Mouse (Mus musculus) thymus, adult 2 months (tissue): ENCODE measurements around the gene Hcls1. TPM values are rescaled to one million over a fixed set of nuclear protein-coding genes. Genes with fewer than 3 reads are reported as not detected.

Experiments used
- DNase-seq: peaks from one replicate; pipeline ENCODE4 v3.0.0; 2021
- H3K27ac ChIP-seq: fragments of 200-500 bp; 2 replicates; pipeline ENCODE4 v1.5.1; 2012; ENCODE audit warnings: low read length, control low read depth; ENCODE audit not compliant: control insufficient read depth, insufficient read depth
- H3K27me3 ChIP-seq: fragments of 200-500 bp; 2 replicates; pipeline ENCODE4 v1.6.1; 2012; ENCODE audit warnings: mild to moderate bottlenecking, low read length, moderate library complexity, mixed read lengths; ENCODE audit not compliant: control insufficient read depth, insufficient read depth
- H3K36me3 ChIP-seq: fragments of 200-500 bp; 2 replicates; pipeline ENCODE4 v1.6.1; 2012; ENCODE audit warnings: mild to moderate bottlenecking, low read length, moderate library complexity; ENCODE audit not compliant: control insufficient read depth, insufficient read depth
- H3K4me1 ChIP-seq: fragments of 200-500 bp; replicated peaks from 2 replicates; pipeline ENCODE4 v1.6.1; 2012; ENCODE audit warnings: low read length; ENCODE audit not compliant: control insufficient read depth, insufficient read depth
- H3K4me3 ChIP-seq: fragments of 200-500 bp; 2 replicates; pipeline ENCODE4 v1.5.1; 2012; ENCODE audit warnings: mild to moderate bottlenecking, low read length, control low read depth, moderate library complexity; ENCODE audit not compliant: control insufficient read depth, insufficient read depth
- CTCF ChIP-seq: fragments of 200-500 bp; IDR thresholded peaks from 2 replicates; pipeline ENCODE4 v1.5.1; 2012; ENCODE audit warnings: mild to moderate bottlenecking, control low read depth, low read length, moderate library complexity, borderline replicate concordance; ENCODE audit not compliant: control insufficient read depth, poor library complexity, insufficient read depth; ENCODE audit errors: extremely low read depth
- POLR2A ChIP-seq: fragments of 200-500 bp; IDR thresholded peaks from 2 replicates; pipeline ENCODE4 v1.6.1; 2012; ENCODE audit warnings: mild to moderate bottlenecking, low read length, control low read depth, moderate library complexity; ENCODE audit not compliant: control insufficient read depth, poor library complexity, insufficient read depth; ENCODE audit errors: extremely low read depth
- WGBS: fragments of 180-500 bp; shearing (Covaris S2); methylation state at CpG from one replicate; pipeline ENCODE4 v1.1.7; 2018; 5-methylcytosine and 5-hydroxymethylcytosine counted together
- polyA plus RNA-seq: library from polyadenylated mRNA; depleted of rRNA; stranded (reverse); fragments of >200 nt; gene quantifications from 2 replicates; pipeline ENCODE4 v1.2.3, GENCODE M21; 2012

Gene Hcls1
- polyA plus RNA-seq, 1 experiment: 118 TPM

DNA sequence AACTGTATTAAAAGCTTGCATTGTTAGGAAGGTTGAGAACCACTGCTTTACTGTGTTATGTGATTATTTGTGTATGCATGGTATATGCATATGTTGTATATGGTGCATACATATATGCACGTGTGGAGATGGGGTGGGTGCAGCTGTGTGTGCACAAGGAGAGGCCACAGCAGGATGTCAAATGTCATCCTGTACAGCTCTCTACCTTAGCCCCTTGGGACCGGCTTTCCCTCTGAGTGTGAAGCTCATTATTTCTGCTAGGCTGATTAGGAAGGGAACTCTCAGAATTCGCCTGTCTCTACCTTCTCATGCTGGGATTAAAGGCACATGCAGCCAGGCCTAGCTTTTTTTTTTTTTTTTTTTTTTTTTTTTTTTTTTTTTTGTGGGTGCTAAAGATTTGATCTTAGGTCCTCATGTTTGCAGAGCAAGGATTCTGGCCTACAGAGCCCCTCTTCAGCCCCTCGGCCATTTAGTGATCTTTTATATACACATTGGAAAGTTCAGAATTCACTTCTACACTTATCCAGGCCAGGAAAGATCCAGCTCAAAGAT lies 12.9 kb downstream of the Hcls1 start:
- no peak for DNase-seq
- 91% methylated on average over 4 of the region's 4 CpGs for WGBS
- Histone ChIP-seq H3K36me3 (peaks cover 32% of the 10 kb centered on the region), H3K4me3 (no peak overlapping the region), H3K27ac (no peak overlapping the region), H3K27me3 (no peaks in the 10 kb centered on the region), H3K4me1 (no peaks in the 10 kb centered on the region)
- TF ChIP-seq POLR2A (no peak), CTCF (no peak)

DNA sequence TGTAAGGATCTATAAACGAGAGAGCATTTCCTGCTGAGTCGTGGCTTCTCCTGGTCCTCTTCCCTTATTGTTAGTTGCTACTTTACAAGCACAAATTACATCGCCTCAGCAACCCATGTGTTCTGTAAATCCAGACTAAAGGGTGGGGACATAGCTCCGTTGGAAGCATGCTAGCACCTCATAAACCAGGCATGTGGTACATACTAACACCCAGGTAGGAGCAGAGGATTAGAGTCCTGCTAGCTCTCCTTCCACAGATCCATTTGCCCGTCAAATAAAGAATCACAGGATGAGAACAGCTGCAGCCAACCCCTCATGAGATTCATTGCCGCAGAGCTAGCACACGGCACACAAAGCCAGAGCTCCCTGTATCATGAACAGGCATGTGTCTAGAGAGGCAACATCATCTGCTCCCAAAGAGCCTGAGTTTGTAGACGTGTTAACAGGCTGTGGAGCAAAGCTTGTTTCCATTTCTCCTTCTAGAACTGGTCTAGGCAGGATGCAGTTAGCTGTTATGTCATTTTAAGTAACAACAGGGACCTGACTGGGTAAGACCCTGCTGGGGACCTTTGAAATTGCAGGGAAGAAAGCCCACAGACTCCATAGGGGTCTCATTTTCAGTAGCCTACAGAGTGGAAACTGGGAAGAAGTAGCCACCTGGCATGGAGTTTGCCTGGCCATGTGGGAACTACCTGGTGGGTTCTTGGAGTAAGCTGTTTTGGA lies 15.0 kb downstream of the Hcls1 start:
- no peak for DNase-seq
- H3K4me3 ChIP-seq: no peak overlapping the region
- H3K27me3 ChIP-seq: no peaks in the 10 kb centered on the region
- no peaks in the 10 kb centered on the region for H3K4me1 ChIP-seq
- WGBS: 92% methylated on average over 8 of the region's 8 CpGs
- H3K36me3 ChIP-seq: peaks cover 35% of the 10 kb centered on the region
- TF ChIP-seq CTCF (no peak), POLR2A (no peak)
- no peak overlapping the region for H3K27ac ChIP-seq

DNA sequence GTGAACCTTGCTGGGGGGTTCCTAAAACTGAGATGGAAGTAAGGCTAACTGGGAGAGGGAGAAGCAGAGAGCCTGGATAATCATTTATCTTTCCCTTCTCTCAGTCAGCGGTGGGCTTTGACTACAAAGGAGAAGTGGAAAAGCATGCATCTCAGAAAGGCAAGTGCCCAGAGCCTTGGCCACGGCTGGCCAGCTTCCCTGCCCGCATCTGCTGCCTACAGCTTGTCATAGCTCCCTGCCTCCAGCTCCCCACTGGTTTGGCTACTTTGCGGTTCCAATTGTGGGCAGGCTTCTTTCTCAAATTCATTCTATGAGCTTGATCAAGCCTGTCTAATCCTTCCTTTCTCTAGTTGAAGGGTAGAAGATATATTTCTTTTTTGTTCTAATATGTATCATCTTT lies 16.2 kb downstream of the Hcls1 start:
- TF ChIP-seq POLR2A: no peak
- TF ChIP-seq CTCF: no peak
- Histone ChIP-seq H3K4me3 (no peak overlapping the region), H3K4me1 (no peaks in the 10 kb centered on the region), H3K36me3 (peaks cover 46% of the 10 kb centered on the region), H3K27me3 (no peaks in the 10 kb centered on the region), H3K27ac (no peak overlapping the region)
- no peak for DNase-seq
- 93% methylated on average over 4 of the region's 4 CpGs for WGBS

DNA sequence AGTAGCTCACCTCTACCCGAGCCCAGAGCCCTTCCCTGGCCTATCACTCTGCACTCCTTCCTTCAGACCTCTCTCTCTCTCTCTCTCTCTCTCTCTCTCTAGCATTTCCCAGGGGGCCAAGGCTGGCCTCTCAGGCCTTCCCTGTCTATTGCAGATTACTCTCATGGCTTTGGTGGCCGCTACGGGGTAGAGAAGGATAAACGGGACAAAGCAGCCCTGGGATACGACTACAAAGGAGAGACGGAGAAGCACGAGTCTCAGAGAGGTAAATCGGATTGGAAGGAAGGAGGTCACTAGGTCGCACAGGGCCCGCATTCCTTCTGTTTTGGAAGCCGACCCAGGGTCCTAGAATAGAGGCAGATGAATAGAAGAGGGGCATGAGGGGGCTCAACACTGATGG lies 20.3 kb downstream of the Hcls1 start:
- TF ChIP-seq POLR2A (no peak), CTCF (no peak)

DNA sequence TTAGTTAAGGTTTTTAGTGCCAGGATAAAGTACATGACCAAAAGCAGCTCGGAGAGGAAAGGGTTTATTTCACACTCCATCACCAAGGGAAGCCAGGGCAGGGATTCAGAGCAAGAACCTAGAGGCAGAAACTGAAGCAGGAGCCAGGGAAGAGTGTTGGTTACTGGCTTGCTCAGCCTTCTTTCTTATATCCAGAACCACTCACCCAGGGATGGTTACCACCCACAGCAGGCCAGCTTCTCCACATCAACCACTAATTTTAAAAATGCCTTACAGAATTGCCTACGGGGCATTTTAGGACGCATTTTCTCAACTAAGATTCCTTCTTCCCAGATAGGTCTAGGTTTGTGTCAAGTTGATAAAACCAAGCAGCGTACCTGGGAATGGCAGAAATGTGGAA lies 28.6 kb downstream of the Hcls1 start:
- H3K27ac ChIP-seq: no peak overlapping the region
- no peak for TF ChIP-seq POLR2A
- no peak overlapping the region for H3K4me3 ChIP-seq
- H3K4me1 ChIP-seq: no peaks in the 10 kb centered on the region
- no peak for DNase-seq
- WGBS: 95% methylated on average over 4 of the region's 4 CpGs
- H3K27me3 ChIP-seq: no peaks in the 10 kb centered on the region
- H3K36me3 ChIP-seq: peaks cover 44% of the 10 kb centered on the region

More for the DNA sequence above, 20.3 kb downstream of the Hcls1 start:
- H3K27ac ChIP-seq: no peak overlapping the region
- peaks cover 38% of the 10 kb centered on the region for H3K36me3 ChIP-seq
- DNase-seq: no peak
- no peak overlapping the region for H3K4me3 ChIP-seq
- no peaks in the 10 kb centered on the region for H3K27me3 ChIP-seq
- WGBS: 94% methylated on average over 11 of the region's 11 CpGs
- no peaks in the 10 kb centered on the region for H3K4me1 ChIP-seq

DNA sequence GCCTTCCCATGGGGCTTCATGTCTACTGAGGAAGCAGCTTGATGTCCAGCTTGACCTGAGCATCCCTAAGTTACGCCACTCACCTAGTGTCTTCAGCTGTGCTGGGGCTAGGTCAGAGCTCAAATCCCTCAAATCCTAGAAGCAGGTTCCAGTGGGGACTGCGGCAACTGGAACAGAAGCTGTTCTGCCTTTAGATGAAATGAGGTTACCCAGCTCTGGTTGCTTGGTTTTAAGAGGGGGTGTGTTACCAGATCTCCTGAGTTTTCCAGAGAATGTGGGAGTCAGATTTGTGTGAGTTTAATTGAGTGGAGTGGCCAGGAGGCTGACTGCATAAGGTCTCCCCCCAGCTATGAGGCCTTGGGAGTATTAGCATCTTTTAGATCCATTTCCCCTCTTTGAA lies 44.3 kb downstream of the Hcls1 start:
- Histone ChIP-seq H3K4me3 (no peak overlapping the region), H3K27me3 (no peaks in the 10 kb centered on the region), H3K27ac (no peak overlapping the region), H3K36me3 (no peaks in the 10 kb centered on the region), H3K4me1 (no peaks in the 10 kb centered on the region)
- no peak for DNase-seq
- no peak for TF ChIP-seq CTCF
- no peak for TF ChIP-seq POLR2A
- 97% methylated on average over 2 of the region's 2 CpGs for WGBS
